Mouse (Mus musculus) adrenal gland, postnatal 14 days (tissue): ENCODE measurements around the gene Clec11a. TPM values are rescaled to one million over a fixed set of nuclear protein-coding genes. Genes with fewer than 3 reads are reported as not detected.

Experiments
- DNase-seq: peaks from one replicate; pipeline ENCODE4 v3.0.0; 2021; ENCODE audit warnings: mixed read lengths
- total RNA-seq: library from RNA; stranded (reverse); gene quantifications from 2 replicates; pipeline ENCODE4 v1.2.3, GENCODE M21; 2021

The Clec11a gene
- total RNA-seq, 1 experiment from 2014 or later, result 3.6 TPM

- no peak for DNase-seq
These were observed 25.7 kb downstream of the Clec11a start for GRCm38 (mm10) chr7:44280959-44281358.

DNA sequence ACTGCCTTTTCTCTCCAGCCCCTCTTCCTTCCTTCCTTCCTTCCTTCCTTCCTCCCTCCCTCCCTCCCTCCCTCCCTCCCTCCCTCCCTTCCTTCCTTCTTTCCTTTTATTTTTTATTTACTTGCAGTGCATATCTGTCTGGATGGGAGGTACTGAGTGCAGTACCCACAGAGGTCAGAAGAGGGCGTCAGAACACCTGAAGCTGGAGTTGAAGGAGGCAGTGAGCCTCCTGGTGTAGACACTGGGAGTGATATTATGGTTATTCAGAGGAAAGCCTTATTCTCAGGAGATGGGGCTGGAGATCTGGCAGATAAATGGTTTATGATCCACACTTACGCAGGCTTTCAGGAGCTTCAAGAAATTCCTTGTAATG is 29.5 kb downstream of the Clec11a start:
- peak; percentile 59 for DNase-seq

DNA sequence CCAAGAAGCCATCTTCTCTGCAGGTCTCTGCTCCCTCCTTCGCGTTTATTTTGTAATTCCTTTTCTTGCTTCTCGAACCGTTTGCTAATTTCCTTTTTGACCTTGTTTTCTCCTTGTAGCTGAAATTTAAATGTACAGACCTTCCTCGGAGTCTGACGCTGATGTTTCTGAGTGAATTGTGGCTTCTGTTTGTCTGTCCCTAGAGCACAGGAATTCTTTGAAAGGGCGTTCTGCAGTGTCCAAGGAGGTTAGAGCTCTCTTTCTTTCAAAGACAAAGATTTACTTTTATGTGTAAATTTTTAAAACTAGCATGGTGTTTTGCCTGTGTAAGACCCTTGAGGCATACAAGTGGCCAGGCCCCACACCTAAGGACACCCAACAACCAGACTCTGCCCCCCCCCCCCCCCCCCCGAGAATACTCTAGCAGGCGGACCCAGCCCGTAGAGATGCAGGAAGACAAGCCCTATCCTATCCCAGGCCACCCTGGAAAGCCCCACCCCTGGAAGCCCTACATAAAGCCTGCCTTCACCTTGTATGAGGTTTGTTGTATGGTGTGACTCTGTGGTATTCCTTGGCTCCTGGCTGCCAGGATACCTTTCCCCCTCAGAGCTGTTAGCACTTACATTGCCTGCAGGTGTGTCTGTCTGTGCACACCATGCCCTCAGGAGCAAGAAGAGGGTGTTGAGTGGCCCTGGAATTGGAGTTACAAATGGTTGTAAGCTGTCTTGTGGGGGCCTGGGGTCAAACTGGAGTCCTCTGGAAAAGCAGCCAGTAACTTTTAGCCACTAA is 30.0 kb downstream of the Clec11a start:
- DNase-seq, result no peak

GRCm38 (mm10) chr7:44275546-44275945 is 31.2 kb downstream of the Clec11a start:
- DNase-seq, result no peak

- no peak for DNase-seq
These were observed 32.6 kb downstream of the Clec11a start for GRCm38 (mm10) chr7:44274096-44274495.

GRCm38 (mm10) chr7:44273446-44273845 is 33.3 kb downstream of the Clec11a start:
- no peak for DNase-seq

GRCm38 (mm10) chr7:44272546-44272945 is 34.2 kb downstream of the Clec11a start:
- DNase-seq, result no peak

- DNase-seq, result peak; percentile 31
These were observed 35.4 kb downstream of the Clec11a start for GRCm38 (mm10) chr7:44271309-44271708.

- DNase-seq, result no peak
These were observed 37.3 kb downstream of the Clec11a start for GRCm38 (mm10) chr7:44269397-44269796.

GRCm38 (mm10) chr7:44268117-44268516 is 38.6 kb downstream of the Clec11a start:
- no peak for DNase-seq

- peak; percentile 93 for DNase-seq
These were observed 43.7 kb downstream of the Clec11a start for GRCm38 (mm10) chr7:44262791-44263643.

- no peak for DNase-seq
These were observed 45.6 kb downstream of the Clec11a start, which contains the start of gene Gm15517 for GRCm38 (mm10) chr7:44261147-44261546. TSS of gene Gm15517 (plus strand) at chr7:44261447.

DNA sequence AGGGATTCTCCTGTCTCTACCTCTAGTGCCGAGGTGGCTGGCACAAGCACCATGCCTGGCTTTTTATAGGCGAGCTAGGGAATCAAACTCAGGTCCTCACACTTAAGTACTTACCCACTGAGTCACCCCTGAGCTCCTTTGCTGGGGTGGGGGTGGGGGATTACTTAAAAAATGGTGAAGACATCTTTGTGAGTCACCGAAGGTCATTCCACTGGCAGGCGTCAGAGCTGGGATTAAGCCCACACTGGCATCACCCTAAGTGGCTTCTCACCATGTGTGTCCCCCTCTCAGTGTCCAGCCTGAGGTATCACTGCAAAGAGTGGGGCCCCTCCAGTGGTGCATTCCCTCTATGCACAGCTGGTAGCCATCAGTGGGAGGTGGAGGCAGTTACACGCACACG is 46.3 kb downstream of the Clec11a start:
- peak; percentile 52 for DNase-seq

- no peak for DNase-seq
These were observed 49.4 kb downstream of the Clec11a start, which contains the start of gene Acp4 for GRCm38 (mm10) chr7:44257278-44257677. TSS of gene Acp4 (minus strand) at chr7:44257378.

DNA sequence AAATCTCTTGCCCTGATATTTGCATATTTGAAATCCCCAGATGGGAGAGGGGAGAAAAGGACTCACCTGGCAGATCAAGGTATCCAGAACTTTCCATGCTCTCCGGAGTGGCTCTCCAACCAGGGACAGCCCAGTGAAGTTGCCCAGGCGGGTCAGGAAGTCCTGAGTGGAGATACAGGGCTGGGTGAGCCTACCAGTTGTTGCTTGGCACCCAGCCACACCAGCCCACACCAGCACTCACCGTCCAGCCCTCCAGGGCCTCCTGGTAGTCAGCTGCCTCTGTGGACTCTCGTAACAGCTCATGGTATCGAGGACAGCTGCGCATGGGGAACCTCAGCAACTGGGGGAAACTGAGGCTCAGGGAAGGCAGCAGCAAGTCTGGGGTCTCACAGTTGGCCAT is 51.8 kb downstream of the Clec11a start:
- DNase-seq, result no peak

DNA sequence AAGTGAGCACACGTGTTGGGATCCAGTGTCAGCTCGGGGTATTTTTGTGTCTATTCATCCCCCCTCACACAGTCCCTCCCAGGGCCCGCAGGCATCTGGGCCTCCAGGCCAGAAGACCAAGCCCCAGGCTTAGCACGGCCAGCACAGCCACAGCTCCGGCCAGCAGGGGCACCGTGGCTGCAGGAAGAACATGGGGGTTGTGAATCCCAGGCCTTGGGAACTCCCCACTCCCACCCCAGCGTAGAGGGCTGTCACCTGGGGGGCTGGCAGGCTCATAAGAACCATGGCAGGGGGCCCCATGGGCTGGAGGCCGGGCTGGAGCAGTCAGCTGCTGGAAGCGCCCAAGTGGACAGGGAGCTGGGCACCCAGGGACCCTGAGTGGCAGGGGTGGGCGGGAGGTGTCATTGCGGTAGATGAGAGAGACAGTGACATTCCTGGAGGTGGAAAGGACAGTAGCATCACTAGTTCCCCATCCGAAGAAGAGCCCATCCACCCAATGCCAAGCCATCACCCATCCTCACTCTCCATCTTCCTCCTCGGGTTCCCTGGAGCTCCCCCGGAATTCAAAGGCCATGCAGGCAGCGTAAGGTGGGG is 53.6 kb downstream of the Clec11a start:
- DNase-seq, result peak; percentile 24

Other genes starting within 250 kb of the Clec11a start
- not detected in 2 replicates for gene Klk1b21, start 204.6 kb downstream of the Clec11a start, total RNA-seq
- gene Klk1b22, start 194.2 kb downstream of the Clec11a start, total RNA-seq, result not detected in 2 replicates
- gene Klk1b16, start 170.1 kb downstream of the Clec11a start, total RNA-seq, result not detected in 2 replicates
- not detected in 2 replicates for gene Klk1b24, start 118.7 kb downstream of the Clec11a start, total RNA-seq
- not detected in 2 replicates for gene Klk1b3, start 108.7 kb downstream of the Clec11a start, total RNA-seq
- not detected in 2 replicates for gene Klk1b4, start 99.5 kb downstream of the Clec11a start, total RNA-seq
- not detected in 2 replicates for gene Klk1b5, start 91.0 kb downstream of the Clec11a start, total RNA-seq
- 0.37 and 1.6 TPM in 2 replicates for gene Klk1, start 81.5 kb downstream of the Clec11a start, total RNA-seq
- gene Gm36864, start 70.7 kb downstream of the Clec11a start, total RNA-seq, result not detected in 2 replicates
- 0.70 and 0.90 TPM in 2 replicates for gene 1700028J19Rik, start 60.2 kb downstream of the Clec11a start, total RNA-seq
- 95.5 and 102 TPM in 2 replicates for gene 2410002F23Rik, start 60.2 kb downstream of the Clec11a start, total RNA-seq
- gene Acp4, start 49.5 kb downstream of the Clec11a start, total RNA-seq, result not detected in 2 replicates
- gene Gm15517, start 45.5 kb downstream of the Clec11a start, total RNA-seq, result not detected in 2 replicates
- gene Shank1, start 3.4 kb upstream of the Clec11a start, total RNA-seq, result 7.6 and 8.0 TPM in 2 replicates
- gene Syt3, start 77.2 kb upstream of the Clec11a start, total RNA-seq, result 2.6 and 3.9 TPM in 2 replicates
- gene 1700008O03Rik, start 78.9 kb upstream of the Clec11a start, total RNA-seq, result 0.59 and 0.71 TPM in 2 replicates
- gene Lrrc4b, start 122.1 kb upstream of the Clec11a start, total RNA-seq, result 6.1 and 7.7 TPM in 2 replicates
- gene Aspdh, start 158.5 kb upstream of the Clec11a start, total RNA-seq, result 0.75 and 13.0 TPM in 2 replicates
- gene Josd2, start 161.1 kb upstream of the Clec11a start, total RNA-seq, result 45.9 and 51.2 TPM in 2 replicates
- 81.5 and 85.9 TPM in 2 replicates for gene Emc10, start 189.6 kb upstream of the Clec11a start, total RNA-seq
- gene Fam71e1, start 189.7 kb upstream of the Clec11a start, total RNA-seq, result 7.8 and 10.9 TPM in 2 replicates
- gene Mybpc2, start 217.8 kb upstream of the Clec11a start, total RNA-seq, result 0.26 and 0.38 TPM in 2 replicates
- gene Spib, start 225.2 kb upstream of the Clec11a start, total RNA-seq, result 3.4 and 15.4 TPM in 2 replicates
- gene Pold1, start 241.9 kb upstream of the Clec11a start, total RNA-seq, result 17.5 and 28.0 TPM in 2 replicates
- 105 and 114 TPM in 2 replicates for gene Nr1h2, start 247.0 kb upstream of the Clec11a start, total RNA-seq